ENCODE assay signal across 8 mouse cellular contexts in genomic region chr11:98927438-98928076, GRCm38 (mm10). TPM values are rescaled to one million over a fixed set of nuclear protein-coding genes. Genes with fewer than 3 reads are reported as not detected.
DNase-seq lines count a peak whose midpoint lies in the region; ATAC-seq and TF ChIP-seq lines count a peak whose summit lies in the region.

Rara (plus strand) TSS chr11:98927818.

- H3K27me3 ChIP-seq in forebrain, embryonic 13.5 days = no peaks in the 10 kb centered on the region
- no peaks in the 10 kb centered on the region for H3K27me3 ChIP-seq in intestine, embryonic 14.5 days (replicated peaks; ENCODE audit: control insufficient read depth, insufficient read depth, low read length)
- H3K27me3 ChIP-seq in liver, postnatal 0 days (ENCODE audit: insufficient read depth, low read length) = 0 out of 2 replicates have a peak, but pooled peaks cover 10% of the 10 kb centered on the region
- H3K27me3 ChIP-seq in stomach, postnatal 0 days (ENCODE audit: control insufficient read depth, insufficient read depth, low read length) = no peaks in the 10 kb centered on the region

- no peak for DNase-seq in layer of hippocampus, adult 8-10 months (ENCODE audit: low spot score in 2 of 2)
- DNase-seq in layer of hippocampus, adult 9-10 months (ENCODE audit: low spot score) = no peak
- peak; percentile 60 for DNase-seq in adrenal gland, postnatal 14 days
- peak; percentile 81 for DNase-seq in intestine, embryonic 14.5 days (ENCODE audit: low spot score)
- no peak for DNase-seq in liver, postnatal 0 days
- DNase-seq in stomach, postnatal 0 days (ENCODE audit: low spot score) = peak; percentile 67
- no peak for DNase-seq in urinary bladder, postnatal 25 days (ENCODE audit: low spot score)

- no peaks in the 10 kb centered on the region for H3K36me3 ChIP-seq in forebrain, embryonic 13.5 days (ENCODE audit: poor library complexity, severe bottlenecking)
- H3K36me3 ChIP-seq in intestine, embryonic 14.5 days (ENCODE audit: control insufficient read depth, insufficient read depth, low read length) = no peaks in the 10 kb centered on the region
- H3K36me3 ChIP-seq in liver, postnatal 0 days (replicated peaks; ENCODE audit: insufficient read depth, low read length) = no peaks in the 10 kb centered on the region; the same call in 1 of the 2 replicates
- no peaks in the 10 kb centered on the region for H3K36me3 ChIP-seq in stomach, postnatal 0 days (ENCODE audit: control insufficient read depth, insufficient read depth, low read length)

- TF ChIP-seq CTCF in liver, postnatal 0 days (IDR thresholded peaks at IDR 0.05; ENCODE audit: low read depth) = no peak
- TF ChIP-seq CTCF in stomach, postnatal 0 days (IDR thresholded peaks at IDR 0.05; ENCODE audit: low read depth) = no peak

- TF ChIP-seq EP300 in liver, postnatal 0 days (IDR thresholded peaks at IDR 0.05; ENCODE audit: low read depth) = no peak
- TF ChIP-seq EP300 in stomach, postnatal 0 days (optimal IDR thresholded peaks at IDR 0.05) = no peak

- H3K27ac ChIP-seq in forebrain, embryonic 13.5 days = no peak within 1 kb of the TSS
- H3K27ac ChIP-seq in intestine, embryonic 14.5 days (ENCODE audit: low read depth) = peak within 1 kb of the TSS; percentile 88
- no peak within 1 kb of the TSS for H3K27ac ChIP-seq in liver, postnatal 0 days (ENCODE audit: low read depth)
- H3K27ac ChIP-seq in stomach, postnatal 0 days (replicated peaks) = peak within 1 kb of the TSS; percentile 88

- H3K4me1 ChIP-seq in forebrain, embryonic 13.5 days = peaks cover 94% of the 10 kb centered on the region
- peaks cover 91% of the 10 kb centered on the region for H3K4me1 ChIP-seq in intestine, embryonic 14.5 days (replicated peaks; ENCODE audit: control insufficient read depth, insufficient read depth, low read length)
- H3K4me1 ChIP-seq in liver, postnatal 0 days (ENCODE audit: insufficient read depth) = peaks cover 51% of the 10 kb centered on the region
- peaks cover 54% of the 10 kb centered on the region for H3K4me1 ChIP-seq in stomach, postnatal 0 days (replicated peaks; ENCODE audit: control insufficient read depth, insufficient read depth)

- H3K4me3 ChIP-seq in forebrain, embryonic 13.5 days = peak within 1 kb of the TSS; percentile 50
- H3K4me3 ChIP-seq in intestine, embryonic 14.5 days (ENCODE audit: low read depth, low read length) = peak within 1 kb of the TSS; percentile 61
- H3K4me3 ChIP-seq in liver, postnatal 0 days (ENCODE audit: low read depth, low read length) = peak within 1 kb of the TSS; percentile 30; the same call in 1 of the 2 replicates
- H3K4me3 ChIP-seq in stomach, postnatal 0 days (ENCODE audit: low read depth, low read length) = peak within 1 kb of the TSS; percentile 61

- H3K9ac ChIP-seq in forebrain, embryonic 13.5 days = peak within 1 kb of the TSS; percentile 71
- peak within 1 kb of the TSS; percentile 63 for H3K9ac ChIP-seq in intestine, embryonic 14.5 days (ENCODE audit: low read length)
- H3K9ac ChIP-seq in liver, postnatal 0 days (replicated peaks) = peak within 1 kb of the TSS; percentile 38
- H3K9ac ChIP-seq in stomach, postnatal 0 days (ENCODE audit: low read length) = peak within 1 kb of the TSS; percentile 70

- H3K9me3 ChIP-seq in forebrain, embryonic 13.5 days (replicated peaks) = no peaks in the 10 kb centered on the region
- H3K9me3 ChIP-seq in intestine, embryonic 14.5 days (ENCODE audit: control insufficient read depth, low read length) = no peaks in the 10 kb centered on the region
- H3K9me3 ChIP-seq in liver, postnatal 0 days (ENCODE audit: low read length) = no peaks in the 10 kb centered on the region
- H3K9me3 ChIP-seq in stomach, postnatal 0 days (ENCODE audit: control insufficient read depth, low read length) = no peaks in the 10 kb centered on the region

- H3K4me2 ChIP-seq in forebrain, embryonic 13.5 days = peak within 1 kb of the TSS; percentile 74
- H3K4me2 ChIP-seq in intestine, embryonic 14.5 days (ENCODE audit: low read length) = peak within 1 kb of the TSS; percentile 94
- peak within 1 kb of the TSS; percentile 71 for H3K4me2 ChIP-seq in liver, postnatal 0 days (ENCODE audit: low read depth, low read length)
- peak within 1 kb of the TSS; percentile 89 for H3K4me2 ChIP-seq in stomach, postnatal 0 days (replicated peaks; ENCODE audit: low read depth)

- ATAC-seq in forebrain, embryonic 13.5 days = no peak
- ATAC-seq in intestine, embryonic 14.5 days (replicated peaks; ENCODE audit: low FRiP score, low TSS enrichment, low read depth) = no peak
- no peak for ATAC-seq in liver, postnatal 0 days
- ATAC-seq in stomach, postnatal 0 days (ENCODE audit: low FRiP score, low TSS enrichment) = 0 out of 2 replicates have a peak, but pooled peaks have one; percentile 16

- WGBS in forebrain, embryonic 13.5 days = 10% methylated on average over 21 of the region's 21 CpGs
- WGBS in intestine, embryonic 14.5 days = 11% methylated on average over 20 of the region's 21 CpGs
- WGBS in liver, postnatal 0 days (ENCODE audit: insufficient replicate concordance) = 14% methylated on average over 20 of the region's 21 CpGs
- WGBS in stomach, postnatal 0 days = 13% methylated on average over 20 of the region's 21 CpGs

RNA-seq across cellular contexts. Expression of gene Rara, which starts in this region (rescaled TPM):
- 10 to 100 TPM; 17.3 to 20.2 (median 19.4) TPM for total RNA-seq in layer of hippocampus, adult 8-10 months (2022)
- 24.5 and 29.3 TPM in 2 replicates for total RNA-seq in adrenal gland, postnatal 14 days (2021)
- polyA plus RNA-seq in forebrain, embryonic 13.5 days (2015; fragmentation: Nextera tagmentation; extraction: Ambion mirVana) = 8.7 and 10.2 TPM in 2 replicates
- 42.4 and 43.6 TPM in 2 replicates for polyA plus RNA-seq in intestine, embryonic 14.5 days (2014; fragmentation: Nextera tagmentation; extraction: Ambion mirVana)
- 5.4 and 5.6 TPM in 2 replicates for polyA plus RNA-seq in liver, postnatal 0 days (2015; fragmentation: Nextera tagmentation; extraction: Ambion mirVana)
- polyA plus RNA-seq in stomach, postnatal 0 days (2015; fragmentation: Nextera tagmentation; extraction: Ambion mirVana) = 20.1 and 25.9 TPM in 2 replicates

Comparison
In these comparisons a context has a peak if more than half of its experiments do, and no peak if none do; other contexts are left out.
1. DNase-seq: peak in adrenal gland, postnatal 14 days (single experiment), intestine, embryonic 14.5 days (single experiment) and stomach, postnatal 0 days (single experiment); none in layer of hippocampus, adult 8-10 months (0 of 2), layer of hippocampus, adult 9-10 months (single experiment), liver, postnatal 0 days (single experiment) and urinary bladder, postnatal 25 days (single experiment).
2. H3K27ac ChIP-seq: peak in intestine, embryonic 14.5 days (single experiment) and stomach, postnatal 0 days (single experiment); none in forebrain, embryonic 13.5 days (single experiment) and liver, postnatal 0 days (single experiment).
3. Peak in every context shown above with its lines, with median percentiles within 50 percentile points of each other: H3K4me2 ChIP-seq, H3K4me3 ChIP-seq and H3K9ac ChIP-seq.